Mouse (Mus musculus): ENCODE results near the gene Fkbp8. TPM values are rescaled to one million over a fixed set of nuclear protein-coding genes. Genes with fewer than 3 reads are reported as not detected.

Fkbp8 gene
- polyA plus RNA-seq (2012; rRNA removed): 685 and 705 TPM in 2 replicates

GRCm38 (mm10) chr8:70527512-70528181 is at the start of gene Fkbp8, which contains the start of gene Kxd1:
Fkbp8 (plus strand) TSS chr8:70527724.
Kxd1 (minus strand) TSS chr8:70527956.

GRCm38 (mm10) chr8:70486941-70487520 is 40.5 kb upstream of the Fkbp8 start, which contains the start of gene Tmem59l:
Tmem59l (minus strand) TSS chr8:70487358.

DNA sequence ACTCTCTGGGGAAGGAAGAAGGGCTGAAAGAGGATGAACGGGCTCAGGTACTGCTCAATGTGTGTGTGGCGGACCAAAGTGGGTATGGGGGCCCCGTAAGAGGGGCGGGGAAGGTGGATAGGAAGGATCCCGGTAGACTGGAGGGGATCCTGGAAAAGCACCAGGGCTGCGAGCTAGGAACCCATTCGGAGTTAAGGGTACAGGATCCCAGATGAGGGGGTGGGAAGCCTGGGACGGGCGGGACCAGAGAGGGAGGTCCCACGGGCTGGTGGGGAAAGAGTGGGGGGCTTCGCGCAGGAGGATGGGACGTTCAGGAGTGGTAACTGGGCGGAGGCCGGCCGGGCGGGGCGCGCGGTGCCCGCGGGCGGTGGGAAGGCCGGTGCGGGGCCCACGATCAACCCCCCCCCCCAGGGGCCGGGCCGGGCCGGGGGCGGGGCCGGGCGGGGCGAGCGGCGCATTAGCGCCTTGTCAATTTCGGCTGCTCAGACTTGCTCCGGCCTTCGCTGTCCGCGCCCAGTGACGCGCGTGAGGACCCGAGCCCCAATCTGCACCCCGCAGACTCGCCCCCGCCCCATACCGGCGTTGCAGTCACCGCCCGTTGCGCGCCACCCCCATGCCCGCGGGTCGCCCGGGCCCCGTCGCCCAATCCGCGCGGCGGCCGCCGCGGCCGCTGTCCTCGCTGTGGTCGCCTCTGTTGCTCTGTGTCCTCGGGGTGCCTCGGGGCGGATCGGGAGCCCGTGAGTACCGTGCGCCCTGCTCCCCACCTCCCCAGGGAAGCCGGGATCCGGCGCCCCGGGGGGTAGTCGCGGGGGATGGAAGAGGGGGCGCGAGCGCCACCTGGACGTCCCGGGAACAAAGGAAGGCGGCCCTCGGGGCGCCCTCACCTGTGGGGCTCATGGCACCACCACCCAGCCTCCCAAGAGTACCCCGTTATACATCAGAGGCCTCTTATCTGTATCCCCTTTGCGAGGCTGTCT is 34.6 kb upstream of the Fkbp8 start, which contains the start of gene Crlf1:
Crlf1 (plus strand) TSS at position 495 of the 977 bp plus-strand sequence.

GRCm38 (mm10) chr8:70506328-70507026 is 21.0 kb upstream of the Fkbp8 start, which contains the start of gene Rex1bd:
Rex1bd (minus strand) TSS chr8:70506752.

GRCm38 (mm10) chr8:70510228-70510915 is 17.2 kb upstream of the Fkbp8 start, which contains the start of gene Uba52:
Uba52 (minus strand) TSS chr8:70510801.

GRCm38 (mm10) chr8:70539077-70539813 is 11.7 kb downstream of the Fkbp8 start, which contains the start of gene Ell:
Ell (plus strand) TSS chr8:70539457.

Other genes with a start within 250 kb of the Fkbp8 start
- 150 and 156 TPM in 2 replicates for gene Homer3, start 244.9 kb upstream of the Fkbp8 start, polyA plus RNA-seq (2012; rRNA removed)
- 66.3 and 70.5 TPM in 2 replicates for gene Ddx49, start 225.2 kb upstream of the Fkbp8 start, polyA plus RNA-seq (2012; rRNA removed)
- gene Cope, start 225.2 kb upstream of the Fkbp8 start, polyA plus RNA-seq (2012; rRNA removed): 699 and 783 TPM in 2 replicates
- 12.7 and 13.9 TPM in 2 replicates for gene Cers1, start 211.9 kb upstream of the Fkbp8 start, polyA plus RNA-seq (2012; rRNA removed)
- 10.9 and 13.0 TPM in 2 replicates for gene Gdf1, start 197.9 kb upstream of the Fkbp8 start, polyA plus RNA-seq (2012; rRNA removed)
- 47.4 and 47.9 TPM in 2 replicates for gene Upf1, start 174.4 kb upstream of the Fkbp8 start, polyA plus RNA-seq (2012; rRNA removed)
- gene Comp, start 154.2 kb upstream of the Fkbp8 start, polyA plus RNA-seq (2012; rRNA removed): 2.6 and 8.5 TPM in 2 replicates
- 69.5 and 70.0 TPM in 2 replicates for gene Crtc1, start 88.1 kb upstream of the Fkbp8 start, polyA plus RNA-seq (2012; rRNA removed)
- 132 and 154 TPM in 2 replicates for gene Klhl26, start 50.8 kb upstream of the Fkbp8 start, polyA plus RNA-seq (2012; rRNA removed)
- 2.3 and 4.0 TPM in 2 replicates for gene Tmem59l, start 40.4 kb upstream of the Fkbp8 start, polyA plus RNA-seq (2012; rRNA removed)
- gene Crlf1, start 34.6 kb upstream of the Fkbp8 start, polyA plus RNA-seq (2012; rRNA removed): 11.6 and 22.8 TPM in 2 replicates
- gene Rex1bd, start 21.0 kb upstream of the Fkbp8 start, polyA plus RNA-seq (2012; rRNA removed): 333 and 372 TPM in 2 replicates
- gene Uba52, start 16.9 kb upstream of the Fkbp8 start, polyA plus RNA-seq (2012; rRNA removed): 989 and 1,155 TPM in 2 replicates
- 70.3 and 97.9 TPM in 2 replicates for gene Kxd1, start 232 bp downstream of the Fkbp8 start, polyA plus RNA-seq (2012; rRNA removed)
- 33.7 and 35.4 TPM in 2 replicates for gene Ell, start 11.7 kb downstream of the Fkbp8 start, polyA plus RNA-seq (2012; rRNA removed)
- gene Isyna1, start 66.6 kb downstream of the Fkbp8 start, polyA plus RNA-seq (2012; rRNA removed): 867 and 914 TPM in 2 replicates
- gene Ssbp4, start 81.1 kb downstream of the Fkbp8 start, polyA plus RNA-seq (2012; rRNA removed): 426 and 602 TPM in 2 replicates
- gene Lrrc25, start 88.4 kb downstream of the Fkbp8 start, polyA plus RNA-seq (2012; rRNA removed): 11.0 and 12.7 TPM in 2 replicates
- gene Gdf15, start 104.7 kb downstream of the Fkbp8 start, polyA plus RNA-seq (2012; rRNA removed): 11.8 and 16.3 TPM in 2 replicates
- gene Pgpep1, start 132.7 kb downstream of the Fkbp8 start, polyA plus RNA-seq (2012; rRNA removed): 100 and 112 TPM in 2 replicates
- 179 and 190 TPM in 2 replicates for gene Lsm4, start 145.5 kb downstream of the Fkbp8 start, polyA plus RNA-seq (2012; rRNA removed)
- 689 and 1,003 TPM in 2 replicates for gene Jund, start 171.2 kb downstream of the Fkbp8 start, polyA plus RNA-seq (2012; rRNA removed)
- gene Iqcn, start 175.7 kb downstream of the Fkbp8 start, polyA plus RNA-seq (2012; rRNA removed): 0.03 TPM in 2 replicates
- 0.60 and 0.89 TPM in 2 replicates for gene Gm3336, start 190.8 kb downstream of the Fkbp8 start, polyA plus RNA-seq (2012; rRNA removed)
- 3.5 and 6.5 TPM in 2 replicates for gene Pde4c, start 196.0 kb downstream of the Fkbp8 start, polyA plus RNA-seq (2012; rRNA removed)
- 50.0 and 67.9 TPM in 2 replicates for gene Rab3a, start 227.0 kb downstream of the Fkbp8 start, polyA plus RNA-seq (2012; rRNA removed)
- 210 and 274 TPM in 2 replicates for gene Mpv17l2, start 233.2 kb downstream of the Fkbp8 start, polyA plus RNA-seq (2012; rRNA removed)
- 322 and 352 TPM in 2 replicates for gene Pik3r2, start 249.0 kb downstream of the Fkbp8 start, polyA plus RNA-seq (2012; rRNA removed)

All from ovary, adult 2 months (tissue).